Mouse (Mus musculus): Measurements from ENCODE around the gene Baz2b.

Baz2b gene

DNA sequence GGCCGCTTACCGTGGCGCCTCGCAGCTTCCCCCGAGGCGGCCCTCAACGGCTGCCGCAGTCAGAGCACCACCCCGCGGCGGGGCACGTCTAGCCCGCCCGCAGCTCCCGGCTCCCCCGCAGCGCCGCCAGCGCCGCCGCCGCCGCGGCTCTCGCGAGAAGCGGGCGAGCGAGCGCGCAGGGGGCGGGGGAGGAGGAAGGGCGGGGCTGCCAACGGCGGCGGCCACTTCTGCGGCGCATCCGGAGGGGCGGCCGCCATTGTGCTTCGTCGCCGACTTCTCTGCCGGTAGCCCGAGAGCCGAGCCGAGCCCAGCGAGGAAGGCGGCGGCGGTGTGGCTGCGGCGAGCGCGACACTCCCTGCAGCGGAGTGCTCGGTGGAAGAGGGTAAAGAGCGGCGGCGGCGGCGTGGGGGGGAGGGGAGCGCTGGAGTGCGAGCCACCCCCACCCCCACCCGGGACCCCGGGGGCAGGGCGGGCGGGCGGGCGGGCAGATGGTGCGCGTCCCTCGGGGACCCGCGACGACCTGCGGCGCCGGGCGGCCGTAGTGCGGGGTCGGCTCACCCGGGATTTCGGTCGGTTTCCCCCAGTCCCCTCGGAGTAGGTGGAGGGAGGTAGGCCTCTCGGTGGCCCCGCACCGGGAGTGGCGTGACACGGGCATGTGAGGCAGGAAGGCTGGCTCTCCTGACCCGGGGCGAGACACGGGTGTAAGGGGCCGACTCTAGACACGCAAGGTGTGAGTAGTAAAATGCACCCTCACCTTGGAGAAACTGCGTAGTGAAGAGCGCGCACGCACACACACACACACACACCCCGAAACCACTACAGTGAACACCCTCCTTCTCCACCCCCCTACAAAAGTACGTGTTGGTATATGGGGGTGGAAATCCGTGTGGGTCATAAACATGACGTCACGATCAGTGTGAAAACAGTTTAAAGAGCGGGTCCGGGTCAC lies at the start of gene Baz2b, which contains the start of gene March7:
TSS of gene Baz2b (minus strand) at position 137 of the 949 bp plus-strand sequence.
TSS of gene March7 (plus strand) at position 185 of the 949 bp plus-strand sequence.
- peak; percentile 92 to 95 for DNase-seq

DNA sequence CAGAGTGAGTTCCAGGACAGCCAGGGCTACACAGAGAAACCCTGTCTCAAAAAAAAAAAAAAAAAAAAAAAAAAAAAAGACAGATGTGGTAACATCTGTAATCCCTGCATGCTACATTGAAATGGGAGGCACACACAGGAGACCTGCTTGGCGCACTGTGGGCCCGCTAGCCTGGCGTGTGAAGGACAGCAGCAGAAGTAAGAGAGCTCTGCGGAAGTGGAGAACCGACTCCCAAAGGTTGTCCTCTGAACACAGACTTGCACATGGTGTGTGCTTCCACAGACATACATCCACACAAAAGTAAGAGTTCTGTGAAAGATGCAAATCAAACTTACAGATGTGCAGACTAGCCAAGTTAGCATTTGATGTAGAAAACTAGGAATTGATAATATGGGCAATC lies 49.5 kb upstream of the Baz2b start:
- DNase-seq: no peak

DNA sequence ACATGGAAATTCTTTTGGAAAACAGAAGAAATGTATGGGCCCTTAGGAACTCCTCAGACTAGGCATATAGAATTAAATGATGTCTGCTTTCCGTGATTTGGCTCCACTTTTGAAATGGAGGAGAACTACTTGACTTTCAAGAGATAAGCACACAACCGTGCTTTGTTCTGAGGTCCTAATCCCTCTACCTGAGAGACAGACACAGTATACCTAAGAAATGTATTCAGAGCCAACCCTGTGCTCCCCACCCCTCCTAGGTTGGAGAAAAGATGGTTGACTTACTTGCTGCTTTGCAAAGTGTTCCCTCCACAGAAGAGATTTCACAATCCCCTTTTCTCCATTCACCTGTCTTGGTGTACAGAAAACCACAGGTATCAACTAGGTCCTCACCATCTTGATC lies 47.1 kb upstream of the Baz2b start:
- DNase-seq: no peak

DNA sequence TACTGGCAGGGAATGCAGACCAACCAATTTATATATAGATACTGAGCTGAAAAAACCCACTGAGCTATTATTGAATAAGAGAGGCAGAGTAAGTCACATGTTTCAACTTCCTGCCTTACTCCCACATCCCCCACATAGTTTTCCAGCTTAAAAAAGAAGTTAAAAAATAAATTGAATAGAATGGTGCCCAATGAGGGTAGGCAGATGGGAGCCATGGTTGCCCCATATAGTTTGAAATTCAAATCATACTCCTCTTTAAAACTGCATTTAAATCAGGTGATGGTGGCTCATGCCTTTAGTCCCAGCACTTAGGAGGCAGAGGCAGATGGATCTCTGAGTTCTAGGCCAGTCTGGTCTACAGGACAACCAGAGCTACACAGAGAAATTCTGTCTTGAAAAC lies 43.9 kb upstream of the Baz2b start:
- DNase-seq: no peak

DNA sequence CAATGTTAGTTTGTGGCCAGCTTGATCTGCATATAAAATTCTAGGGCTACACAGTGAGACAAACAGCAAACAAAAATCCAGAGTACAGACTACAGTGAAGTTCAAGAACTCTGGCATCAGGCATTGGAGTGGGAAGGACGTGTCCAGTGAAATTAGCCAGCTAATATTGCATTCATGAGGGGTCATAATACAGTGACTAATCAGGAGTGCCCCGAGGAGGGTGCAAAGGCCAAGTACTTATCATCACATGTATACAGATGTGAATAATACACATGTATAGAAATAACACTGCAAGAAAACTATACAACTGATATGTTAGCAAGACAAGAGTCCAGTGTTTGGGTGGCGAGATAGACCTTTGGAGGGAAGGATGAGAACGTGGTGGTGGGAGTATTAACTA lies 43.1 kb upstream of the Baz2b start:
- no peak for DNase-seq

DNA sequence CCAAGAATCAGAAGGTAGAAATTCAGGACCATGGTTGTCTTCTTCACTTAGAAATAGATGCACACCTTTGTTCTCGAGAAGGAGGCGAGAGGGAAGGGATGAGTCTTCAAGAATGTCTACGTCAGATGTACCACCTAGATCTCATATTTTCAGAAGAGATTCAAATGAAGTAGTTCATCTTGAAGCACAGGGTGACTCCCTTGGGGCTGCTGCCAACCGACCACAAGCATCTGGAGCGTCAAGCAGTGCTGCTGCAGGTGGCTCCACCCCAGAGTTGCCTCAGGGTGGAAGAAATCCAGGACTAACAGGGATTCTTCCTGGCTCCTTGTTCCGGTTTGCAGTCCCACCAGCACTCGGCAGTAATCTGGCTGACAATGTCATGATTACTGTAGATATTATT lies 24.9 kb upstream of the Baz2b start:
- DNase-seq: no peak

DNA sequence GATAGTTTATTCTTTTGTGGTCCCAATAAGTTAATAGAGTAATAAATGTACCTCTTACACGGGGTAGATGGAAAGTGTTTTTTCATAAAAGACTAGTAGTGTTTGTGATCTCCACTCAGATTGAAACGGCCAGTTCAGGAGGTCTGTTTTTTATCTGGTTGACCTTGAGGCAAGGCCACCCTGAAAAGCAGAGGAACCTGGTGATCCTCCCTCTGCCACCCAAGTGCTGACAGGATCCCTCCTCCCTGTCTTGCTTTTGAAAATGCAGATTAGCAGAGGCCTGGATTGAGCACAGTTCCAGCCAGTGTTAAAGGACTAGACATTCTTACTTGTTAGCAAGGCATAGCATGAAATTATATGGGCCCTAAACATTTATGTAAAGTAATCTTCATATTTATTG lies 23.5 kb upstream of the Baz2b start:
- DNase-seq: no peak

DNA sequence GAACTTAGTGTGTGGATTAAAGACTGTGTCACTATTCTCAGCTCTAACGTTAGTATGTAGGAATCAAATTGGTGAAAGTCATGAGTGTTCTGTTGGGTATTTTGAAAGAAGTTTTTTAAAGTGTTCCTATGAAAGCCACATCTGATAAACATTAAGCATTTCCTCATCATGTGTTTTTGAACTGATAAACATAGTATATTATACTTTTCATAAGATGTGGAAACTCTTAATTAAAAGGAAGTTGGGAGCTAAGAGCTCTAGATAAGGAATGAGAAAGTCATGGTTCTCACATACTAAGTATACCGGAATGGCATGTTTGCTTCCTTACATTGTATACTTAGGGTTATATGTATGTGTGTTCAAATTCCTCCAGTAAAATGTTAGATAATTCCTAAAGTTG lies 20.7 kb upstream of the Baz2b start:
- DNase-seq: no peak

DNA sequence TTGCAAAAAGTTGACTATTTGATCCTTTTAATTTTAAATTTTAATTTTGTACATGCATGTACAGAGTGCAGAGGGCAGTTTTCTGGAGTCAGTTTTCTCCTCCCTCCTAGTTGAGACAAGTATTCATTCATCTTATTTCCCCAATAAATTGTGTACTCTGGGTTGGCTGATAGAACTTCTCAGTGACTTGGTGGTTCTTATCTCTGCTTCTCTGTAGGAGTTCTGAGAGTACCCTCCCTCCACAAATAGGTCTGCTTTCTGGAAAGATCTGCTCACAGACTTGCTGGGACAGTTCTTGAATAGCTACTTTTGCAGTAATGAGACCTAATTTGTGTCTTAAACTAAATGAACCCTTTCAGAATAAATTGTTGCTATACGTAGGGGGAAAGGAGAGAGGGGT lies 18.8 kb upstream of the Baz2b start:
- DNase-seq: no peak

DNA sequence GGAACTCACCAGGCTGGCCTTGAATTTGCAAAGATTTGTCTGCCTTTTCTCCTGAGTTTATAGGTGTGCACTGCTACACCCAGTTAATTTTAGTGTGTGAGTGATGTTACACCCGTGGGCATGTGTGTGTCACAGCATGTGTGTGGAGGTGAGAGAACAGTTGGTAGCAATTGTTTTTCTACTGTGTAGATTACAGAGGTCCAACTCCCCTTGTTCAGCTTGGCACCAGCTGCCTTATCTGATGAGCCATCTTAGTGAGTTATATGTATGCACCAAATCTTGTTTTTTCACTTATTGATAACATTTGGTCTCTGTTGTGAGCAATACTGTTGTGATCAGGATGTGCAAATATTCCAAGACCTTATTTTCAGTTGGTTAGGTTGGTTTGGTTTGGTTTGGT lies 13.8 kb upstream of the Baz2b start:
- DNase-seq: no peak

DNA sequence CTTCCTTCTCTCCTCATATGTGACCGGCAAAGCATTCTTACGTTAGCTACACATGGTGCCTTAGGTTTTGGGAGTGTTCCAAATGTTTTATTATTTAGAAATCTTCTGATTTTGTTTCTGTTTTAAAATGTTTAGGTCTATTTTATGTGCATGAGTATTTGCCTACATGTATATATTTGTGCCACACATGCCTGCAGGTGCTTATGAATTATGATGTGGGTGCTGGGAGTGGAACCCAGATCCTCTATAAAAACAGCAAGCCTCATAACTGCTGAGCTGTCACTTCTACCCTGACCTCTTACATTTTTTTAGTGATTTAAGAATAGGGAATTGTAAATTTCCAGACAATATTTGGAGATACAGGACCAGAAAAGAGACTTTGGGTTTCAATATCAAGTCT lies 12.3 kb upstream of the Baz2b start:
- DNase-seq: no peak

DNA sequence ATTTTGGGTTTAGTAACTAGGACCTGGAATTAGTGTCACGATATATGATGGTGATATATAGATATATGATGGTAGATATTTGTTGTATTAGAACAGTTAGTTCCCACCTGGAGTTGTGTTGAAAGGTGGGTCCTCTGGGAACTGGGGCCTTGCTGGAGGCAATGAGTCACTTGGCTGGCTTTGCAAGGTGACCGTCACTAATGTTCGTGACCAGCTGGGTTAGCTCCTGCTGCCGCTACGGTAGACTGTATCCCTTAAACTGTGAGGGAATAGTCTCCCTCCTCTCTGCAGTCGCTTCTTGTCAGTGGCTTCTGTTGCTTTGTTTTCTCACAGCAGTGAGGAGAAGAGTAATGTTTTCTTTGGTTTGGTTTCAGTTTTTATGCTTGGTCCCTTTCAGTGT lies 11.6 kb upstream of the Baz2b start:
- no peak for DNase-seq

DNA sequence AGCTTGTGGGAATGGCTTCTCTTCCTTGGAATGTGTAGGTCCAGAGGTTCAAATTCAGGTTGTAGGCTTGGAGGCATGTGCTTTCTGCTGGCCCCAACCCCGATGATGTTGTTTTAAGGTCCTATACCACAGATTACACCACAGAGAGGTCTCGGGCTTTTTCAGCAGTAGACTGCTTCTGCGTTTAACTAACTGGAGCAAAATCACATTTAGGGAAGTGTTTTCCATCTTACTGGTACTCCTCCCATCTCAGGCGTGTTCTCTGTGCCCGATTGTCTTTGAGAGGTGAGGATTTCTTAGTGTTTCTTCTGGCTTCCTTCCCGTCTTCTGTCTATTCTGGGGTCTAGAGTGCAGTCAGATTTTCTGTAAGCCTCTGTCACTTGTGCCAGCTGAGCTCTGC lies 8.0 kb upstream of the Baz2b start:
- no peak for DNase-seq

DNA sequence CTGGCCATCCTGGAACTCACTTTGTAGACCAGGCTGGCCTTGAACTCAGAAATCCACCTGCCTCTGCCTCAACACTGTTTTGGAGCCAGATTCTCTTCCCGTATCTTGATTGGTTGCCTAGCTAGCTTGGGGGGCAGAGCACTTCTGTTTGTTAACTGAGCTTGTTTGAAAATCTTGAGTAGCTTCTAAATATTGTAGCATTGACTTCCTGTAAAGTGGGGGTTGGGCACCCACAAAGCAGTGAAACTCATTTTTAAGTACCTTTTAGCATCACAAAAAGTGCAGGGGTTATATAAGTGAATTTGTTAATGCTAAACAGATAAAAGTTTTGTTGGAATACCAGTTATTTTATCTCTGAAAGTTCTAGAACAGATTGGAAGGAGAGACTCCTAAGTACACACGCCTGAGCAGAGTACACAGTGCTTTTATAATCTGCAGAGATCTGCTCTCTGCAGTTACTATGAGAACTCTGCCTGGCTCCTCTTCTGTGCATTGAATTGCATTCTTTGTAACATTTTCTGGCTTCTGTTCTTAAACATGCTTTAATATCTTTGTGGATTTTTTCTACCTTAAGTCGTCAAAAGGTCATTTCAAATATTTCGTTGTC lies 7.0 kb upstream of the Baz2b start:
- no peak for DNase-seq

DNA sequence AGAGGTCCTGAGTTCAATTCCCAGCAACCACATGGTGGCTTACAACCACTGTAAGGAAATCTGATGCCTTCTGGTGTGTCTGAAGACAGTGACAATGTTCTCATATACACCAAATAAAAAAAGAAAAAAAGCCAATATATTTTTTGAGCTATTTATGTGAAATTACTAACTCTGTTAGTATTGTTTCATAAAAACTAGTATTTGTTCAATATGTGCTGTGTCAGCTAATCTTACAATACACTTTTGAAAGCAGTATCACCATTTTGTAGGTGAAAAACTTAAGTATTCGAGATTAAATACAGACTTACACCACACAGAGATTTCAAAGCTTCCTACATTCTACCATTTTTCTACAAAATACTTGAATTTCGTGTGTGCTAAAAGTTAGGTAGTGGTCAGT lies 5.0 kb upstream of the Baz2b start:
- no peak for DNase-seq

DNA sequence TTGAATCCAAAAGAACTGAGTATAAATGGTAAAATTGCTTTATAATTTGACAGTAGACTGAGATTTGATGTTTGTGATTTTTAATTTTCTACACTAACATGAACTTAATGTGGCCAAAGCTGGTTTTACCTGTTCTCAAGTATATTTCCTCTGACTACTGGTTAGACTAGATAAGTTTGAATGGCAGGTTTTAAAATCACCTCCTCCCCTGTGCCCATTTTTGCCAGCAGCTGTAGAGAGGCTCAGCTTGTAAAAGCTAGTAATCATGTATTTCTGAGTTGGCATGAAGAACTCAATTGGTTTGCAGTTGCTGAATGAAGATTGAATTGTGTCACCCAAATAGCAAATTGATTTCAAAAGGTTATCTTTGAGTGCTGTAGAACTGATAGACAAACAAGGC lies 2.8 kb upstream of the Baz2b start:
- DNase-seq: no peak

DNA sequence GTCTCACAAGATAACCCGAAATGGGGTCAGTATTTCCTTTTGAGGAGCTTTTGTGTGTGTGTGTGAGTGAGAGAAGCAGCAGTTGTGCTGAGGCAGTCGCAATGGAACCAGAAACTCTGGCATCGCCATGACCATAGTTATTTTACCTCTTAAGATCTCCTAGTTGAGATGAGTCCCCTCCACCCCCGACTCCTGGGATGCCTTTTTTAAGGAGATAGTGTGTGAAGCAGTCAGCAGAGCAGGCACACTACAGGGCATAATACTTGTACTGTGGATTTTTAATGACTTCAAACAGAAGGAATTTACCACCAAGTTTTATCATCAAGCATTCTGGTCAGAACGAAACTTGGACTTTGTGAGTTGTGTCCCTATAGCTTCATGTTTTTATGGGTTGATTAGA lies 1.2 kb upstream of the Baz2b start:
- DNase-seq: no peak

DNA sequence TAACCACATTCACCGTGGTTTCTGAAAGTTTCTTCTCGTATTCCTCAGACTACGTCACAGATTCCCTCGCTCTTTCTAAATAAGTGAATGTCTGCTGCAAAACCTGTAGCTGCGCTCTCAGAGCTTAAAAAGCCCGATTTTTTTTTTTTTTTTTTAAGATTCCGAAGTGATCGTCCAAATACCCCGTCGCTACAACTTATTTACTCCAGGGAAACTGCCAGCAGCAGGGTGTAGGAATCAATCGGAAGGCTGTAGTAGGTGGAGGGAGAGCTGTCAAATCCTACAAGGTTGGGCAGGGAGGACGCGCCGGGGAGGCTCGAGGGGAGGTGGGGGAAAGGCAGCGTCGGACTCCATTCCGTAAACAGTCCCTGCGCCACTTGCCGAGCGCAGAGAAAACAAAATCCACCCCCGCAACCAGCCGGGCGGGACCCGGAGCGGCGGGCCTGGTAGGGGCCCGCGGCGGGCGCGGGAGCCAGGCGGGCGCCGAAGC lies 472 bp downstream of the Baz2b start:
- peak in 1 of 2 experiments; percentile 69 for DNase-seq

DNA sequence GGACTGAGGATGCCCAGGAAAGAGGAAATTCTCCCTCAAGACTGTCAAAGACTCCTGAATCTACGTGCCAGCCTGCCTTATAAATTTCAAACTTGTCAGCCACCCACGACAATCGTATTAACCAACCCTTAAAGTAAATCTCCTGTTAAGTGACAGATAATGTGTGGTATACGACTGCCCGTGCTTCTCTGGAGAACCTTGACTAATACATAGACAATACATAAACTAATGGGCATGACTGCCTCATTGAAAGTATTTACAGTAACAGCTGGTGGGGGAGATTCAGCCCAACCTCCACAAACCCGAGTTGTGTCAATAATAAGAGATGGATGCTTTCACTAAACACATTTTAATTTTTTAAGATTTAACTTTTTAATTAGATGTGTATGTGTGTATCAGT lies 3.8 kb downstream of the Baz2b start:
- no peak for DNase-seq

DNA sequence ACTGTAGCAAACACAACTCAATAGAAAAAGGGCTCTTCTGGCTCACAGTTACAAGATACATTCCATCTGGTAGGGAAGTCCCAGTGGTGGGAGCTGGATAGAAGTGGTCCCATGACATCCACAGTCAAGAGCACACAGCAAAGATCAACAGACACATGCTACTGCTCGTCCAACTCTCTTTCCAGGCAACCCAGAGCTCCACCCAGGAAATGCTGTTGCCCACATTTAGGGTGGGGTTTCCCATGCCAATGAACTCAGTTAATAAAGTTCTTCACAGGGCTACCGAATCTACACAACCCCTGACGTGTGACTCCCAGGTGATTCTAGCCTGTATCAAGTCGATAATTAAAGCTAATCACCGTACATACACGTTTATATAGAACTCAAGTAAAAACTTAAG lies 5.5 kb downstream of the Baz2b start:
- DNase-seq: no peak

DNA sequence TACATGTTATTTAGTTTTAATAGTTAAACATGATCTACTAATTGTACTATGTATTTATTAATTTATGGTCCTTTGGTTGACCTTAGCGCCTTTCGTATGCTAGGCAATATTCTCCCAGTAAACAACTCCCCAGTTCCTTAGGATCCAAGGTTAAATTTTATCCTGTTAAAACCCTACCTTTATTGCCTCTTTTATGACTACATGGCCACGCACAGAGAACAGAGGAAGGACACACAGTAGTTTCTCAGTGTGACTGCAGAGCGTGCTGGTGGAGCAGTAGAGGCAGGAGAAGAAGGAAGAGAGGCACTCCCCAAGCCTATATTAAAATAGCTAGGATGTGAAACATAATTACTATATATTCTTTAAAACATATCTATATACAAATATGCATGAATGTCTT lies 5.9 kb downstream of the Baz2b start:
- no peak for DNase-seq

DNA sequence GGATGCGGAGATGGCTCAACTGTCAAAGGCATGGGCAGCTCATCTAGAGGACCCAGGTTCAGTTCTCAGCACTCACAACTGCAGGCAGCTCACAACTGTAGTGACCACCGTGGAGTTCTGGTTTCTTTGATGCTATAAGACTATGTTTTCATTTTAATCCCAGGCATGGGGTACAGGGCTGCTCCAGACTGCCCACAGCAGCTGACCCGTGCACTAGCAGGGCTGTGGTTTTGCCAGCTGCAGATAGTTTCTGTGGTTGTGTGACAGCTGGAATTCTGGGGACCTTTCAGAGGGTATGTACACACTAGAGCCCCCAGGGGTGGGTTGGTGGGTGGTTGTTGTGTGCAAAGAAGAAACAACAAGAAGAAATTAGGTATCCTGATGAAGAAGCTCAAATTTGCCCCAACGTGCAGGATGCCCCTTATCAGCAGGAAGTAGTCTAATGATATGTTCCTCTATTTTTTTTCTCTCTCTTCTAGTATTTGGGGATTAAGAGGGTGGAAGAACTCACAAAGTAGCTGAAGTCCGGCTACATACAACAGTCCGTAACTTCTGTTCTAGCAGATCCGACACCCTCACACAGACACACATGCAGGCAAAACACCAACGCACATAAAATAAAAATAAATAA lies 6.6 kb downstream of the Baz2b start:
- no peak for DNase-seq

DNA sequence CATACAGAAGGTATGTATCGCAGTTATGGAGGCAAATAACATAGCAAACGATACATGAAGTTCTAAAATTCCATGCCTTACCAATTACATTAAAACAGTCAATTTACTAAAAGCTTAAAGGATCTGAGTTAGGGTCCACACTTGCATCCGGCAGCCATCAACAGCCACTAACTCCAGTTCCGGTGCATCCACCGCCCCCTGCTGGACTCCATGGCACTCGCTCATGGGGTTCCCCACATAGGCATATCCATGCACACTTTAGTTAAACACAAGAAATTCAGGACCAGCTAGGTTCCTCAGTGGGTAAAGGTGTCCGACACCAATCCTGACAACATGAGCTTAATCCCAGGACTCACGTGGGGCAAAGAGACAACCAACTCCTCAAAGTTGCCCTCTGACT lies 9.0 kb downstream of the Baz2b start:
- DNase-seq: peak; percentile 77 to 79

DNA sequence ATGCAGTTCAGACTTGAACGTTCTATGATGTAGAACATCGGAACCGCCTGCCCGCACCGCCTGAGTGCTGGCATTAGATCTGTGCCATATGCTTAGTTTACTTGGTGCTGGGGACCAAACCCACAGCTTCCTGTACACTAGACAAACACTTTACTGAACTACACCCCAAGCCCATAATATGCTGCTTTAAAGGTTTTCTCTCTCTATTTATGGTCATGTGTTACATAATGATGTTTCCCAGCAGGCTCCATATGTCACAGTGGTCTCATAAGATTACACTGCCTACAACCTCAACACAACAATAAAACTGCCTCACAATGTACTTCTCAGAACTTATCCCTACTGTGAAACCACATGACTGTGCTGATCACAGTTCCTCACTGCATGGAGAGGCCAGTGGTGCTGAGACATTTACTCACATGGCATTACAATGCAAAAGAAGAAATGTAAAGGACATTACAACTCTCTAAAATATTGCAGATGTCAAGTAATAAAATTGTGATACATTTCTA lies 9.5 kb downstream of the Baz2b start:
- no peak for DNase-seq

Measured in B cell, adult 2 months (primary cell).